Mouse (Mus musculus): ENCODE results near the gene Stpg1.
A peak's percentile ranks its signal among the peaks of the same experiment; 100 is the strongest.

Stpg1 gene

DNA sequence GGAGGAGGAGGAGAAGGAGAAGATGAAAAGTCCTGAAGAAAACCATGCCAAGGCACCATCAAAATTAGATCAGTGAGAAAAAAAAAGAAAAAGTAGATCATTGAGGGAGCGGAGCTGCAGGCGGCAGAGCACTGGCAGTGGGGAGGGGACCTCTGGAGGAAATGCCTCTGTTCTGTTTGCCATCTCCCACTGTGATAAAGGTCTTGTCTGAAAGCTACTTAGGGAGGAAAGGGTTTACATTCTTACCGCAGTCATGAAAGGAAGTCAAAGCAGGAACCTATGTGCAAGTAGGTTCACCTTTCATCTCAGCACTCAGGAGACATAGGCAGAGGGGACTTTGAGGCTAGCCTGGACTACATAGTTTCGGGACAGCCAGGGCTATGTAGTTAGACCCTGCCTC lies 7.0 kb downstream of the Stpg1 start:
- no peak overlapping the region for H3K4me3 ChIP-seq (replicated peaks; ENCODE audit: low read length)

GRCm38 (mm10) chr4:135505794-135506193 lies 11.2 kb downstream of the Stpg1 start:
- TF ChIP-seq NANOG (IDR thresholded peaks at IDR 0.05; ENCODE audit: borderline replicate concordance, low read length): no peak
- no peak for TF ChIP-seq CTCF (conservative IDR thresholded peaks at IDR 0.05; ENCODE audit: low read length)
- no peak for TF ChIP-seq POU5F1 (IDR thresholded peaks at IDR 0.05; ENCODE audit: borderline replicate concordance, low read length)
- Histone ChIP-seq H3K4me1 (replicated peaks; ENCODE audit: low read depth, low read length) (peaks cover 65% of the 10 kb centered on the region), H3K36me3 (ENCODE audit: insufficient read depth, low read length) (no peaks in the 10 kb centered on the region), H3K27me3 (ENCODE audit: insufficient read depth, low read length) (peaks cover 17% of the 10 kb centered on the region), H3K9me3 (ENCODE audit: low read length) (no peaks in the 10 kb centered on the region), H3K4me3 (replicated peaks; ENCODE audit: low read length) (0 out of 2 replicates have a peak overlapping the region, but pooled peaks have one; percentile 17)

More for the DNA sequence above, 7.0 kb downstream of the Stpg1 start:
- Histone ChIP-seq H3K4me1 (replicated peaks; ENCODE audit: low read depth, low read length) (peaks cover 54% of the 10 kb centered on the region), H3K27me3 (ENCODE audit: insufficient read depth, low read length) (no peaks in the 10 kb centered on the region), H3K36me3 (ENCODE audit: insufficient read depth, low read length) (no peaks in the 10 kb centered on the region), H3K9me3 (ENCODE audit: low read length) (no peaks in the 10 kb centered on the region)
- TF ChIP-seq NANOG (IDR thresholded peaks at IDR 0.05; ENCODE audit: borderline replicate concordance, low read length) (no peak), POU5F1 (IDR thresholded peaks at IDR 0.05; ENCODE audit: borderline replicate concordance, low read length) (no peak), CTCF (conservative IDR thresholded peaks at IDR 0.05; ENCODE audit: low read length) (no peak)

DNA sequence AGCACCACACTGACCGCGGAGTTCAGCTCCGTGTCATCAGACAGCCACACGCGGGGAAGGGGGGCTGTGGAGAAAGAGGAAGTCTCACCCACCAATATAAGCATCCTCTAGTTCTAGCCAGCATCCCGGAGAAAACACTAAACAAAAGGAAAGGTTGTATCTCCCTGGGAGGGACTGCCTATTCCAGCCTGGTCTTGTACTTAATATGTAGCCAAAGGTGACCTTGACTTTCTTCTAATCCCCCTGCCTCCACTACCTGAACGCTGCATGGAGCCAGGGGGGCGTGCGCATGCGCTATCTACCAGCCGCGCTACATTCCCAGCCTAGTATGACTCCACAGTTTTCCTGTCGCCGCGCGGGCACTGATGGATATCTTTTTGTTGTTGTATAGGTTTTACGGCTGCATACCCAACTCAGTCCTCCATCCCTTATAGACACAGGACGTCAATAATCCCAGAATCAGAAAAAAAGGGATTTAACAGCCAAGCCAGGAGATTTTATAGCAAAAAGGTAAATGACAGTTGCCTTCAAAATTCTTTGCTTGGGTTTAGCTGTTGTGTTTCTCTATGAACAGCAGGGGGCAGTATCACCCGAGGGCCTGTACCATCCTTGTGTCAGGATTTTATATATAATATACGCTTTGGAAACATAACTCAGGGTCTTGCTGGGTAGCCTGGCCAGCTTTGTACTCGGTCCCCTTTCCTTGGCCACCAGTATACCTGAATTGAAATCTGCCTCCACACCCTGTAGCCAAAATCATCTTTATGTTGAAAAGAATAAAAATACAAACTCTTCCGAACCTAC lies 13.2 kb downstream of the Stpg1 start:
- peak overlapping the region; percentile 60 for H3K4me3 ChIP-seq (replicated peaks; ENCODE audit: low read length)
- peak; percentile 82 for TF ChIP-seq CTCF (conservative IDR thresholded peaks at IDR 0.05; ENCODE audit: low read length)
- TF ChIP-seq POU5F1 (IDR thresholded peaks at IDR 0.05; ENCODE audit: borderline replicate concordance, low read length): no peak
- H3K4me1 ChIP-seq (replicated peaks; ENCODE audit: low read depth, low read length): peaks cover 82% of the 10 kb centered on the region
- no peaks in the 10 kb centered on the region for H3K9me3 ChIP-seq (ENCODE audit: low read length)
- peaks cover 29% of the 10 kb centered on the region for H3K27me3 ChIP-seq (ENCODE audit: insufficient read depth, low read length)
- H3K36me3 ChIP-seq (ENCODE audit: insufficient read depth, low read length): no peaks in the 10 kb centered on the region

GRCm38 (mm10) chr4:135508419-135509039 lies 13.9 kb downstream of the Stpg1 start:
- Histone ChIP-seq H3K4me1 (replicated peaks; ENCODE audit: low read depth, low read length) (peaks cover 78% of the 10 kb centered on the region), H3K27me3 (ENCODE audit: insufficient read depth, low read length) (peaks cover 29% of the 10 kb centered on the region), H3K36me3 (ENCODE audit: insufficient read depth, low read length) (no peaks in the 10 kb centered on the region), H3K4me3 (replicated peaks; ENCODE audit: low read length) (peak overlapping the region; percentile 56), H3K9me3 (ENCODE audit: low read length) (no peaks in the 10 kb centered on the region)
- TF ChIP-seq POU5F1 (IDR thresholded peaks at IDR 0.05; ENCODE audit: borderline replicate concordance, low read length): no peak
- TF ChIP-seq CTCF (conservative IDR thresholded peaks at IDR 0.05; ENCODE audit: low read length): peak; percentile 80

DNA sequence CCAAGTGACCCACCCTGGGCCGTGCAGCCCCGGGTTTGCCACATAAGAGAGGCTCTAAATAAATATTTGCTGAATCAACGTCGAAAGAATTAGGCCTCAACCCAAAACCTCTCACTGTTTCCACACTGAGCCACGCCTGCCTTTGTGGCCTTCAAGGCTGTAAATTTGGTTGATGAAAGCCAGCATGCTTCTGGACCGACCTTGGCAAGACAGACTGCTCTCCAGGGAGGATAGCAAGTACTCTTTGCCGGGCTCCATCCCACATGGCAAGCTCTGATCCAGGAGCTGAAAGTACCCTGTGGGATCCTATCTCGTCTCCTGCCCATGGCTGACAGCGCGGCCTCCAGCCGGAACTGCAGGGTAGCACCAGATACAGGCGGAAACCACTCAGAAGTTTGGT lies 14.9 kb downstream of the Stpg1 start:
- Histone ChIP-seq H3K36me3 (ENCODE audit: insufficient read depth, low read length) (no peaks in the 10 kb centered on the region), H3K27me3 (ENCODE audit: insufficient read depth, low read length) (peaks cover 32% of the 10 kb centered on the region), H3K4me3 (replicated peaks; ENCODE audit: low read length) (peak overlapping the region; percentile 48), H3K4me1 (replicated peaks; ENCODE audit: low read depth, low read length) (peaks cover 77% of the 10 kb centered on the region), H3K9me3 (ENCODE audit: low read length) (no peaks in the 10 kb centered on the region)
- TF ChIP-seq CTCF (conservative IDR thresholded peaks at IDR 0.05; ENCODE audit: low read length) (no peak), POU5F1 (IDR thresholded peaks at IDR 0.05; ENCODE audit: borderline replicate concordance, low read length) (no peak), NANOG (IDR thresholded peaks at IDR 0.05; ENCODE audit: borderline replicate concordance, low read length) (no peak)

DNA sequence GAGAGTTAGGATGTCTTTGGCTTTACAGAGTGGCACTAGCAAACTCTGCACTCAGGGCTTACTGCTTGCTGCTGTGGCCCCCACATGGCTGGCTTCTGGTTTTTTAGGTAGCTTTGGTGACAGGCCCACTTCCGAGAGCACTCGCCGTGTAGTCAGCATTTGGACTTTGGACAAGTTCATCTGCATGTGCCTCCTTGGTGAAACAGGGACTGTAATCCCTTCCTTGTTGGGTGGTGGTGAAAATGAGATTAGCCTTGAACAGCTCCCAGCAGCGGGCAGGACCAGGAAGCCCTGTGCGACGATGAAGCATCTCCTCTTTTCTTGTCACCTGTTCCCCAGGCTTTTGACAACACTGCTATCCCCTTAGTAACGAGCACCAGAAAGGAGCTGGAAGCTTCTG lies 19.3 kb downstream of the Stpg1 start:
- Histone ChIP-seq H3K4me1 (replicated peaks; ENCODE audit: low read depth, low read length) (peaks cover 72% of the 10 kb centered on the region), H3K9me3 (ENCODE audit: low read length) (no peaks in the 10 kb centered on the region), H3K36me3 (ENCODE audit: insufficient read depth, low read length) (no peaks in the 10 kb centered on the region), H3K27me3 (ENCODE audit: insufficient read depth, low read length) (peaks cover 32% of the 10 kb centered on the region), H3K4me3 (replicated peaks; ENCODE audit: low read length) (no peak overlapping the region)
- TF ChIP-seq NANOG (IDR thresholded peaks at IDR 0.05; ENCODE audit: borderline replicate concordance, low read length) (no peak), CTCF (conservative IDR thresholded peaks at IDR 0.05; ENCODE audit: low read length) (no peak), POU5F1 (IDR thresholded peaks at IDR 0.05; ENCODE audit: borderline replicate concordance, low read length) (no peak)

GRCm38 (mm10) chr4:135514925-135515324 lies 20.3 kb downstream of the Stpg1 start:
- TF ChIP-seq POU5F1 (IDR thresholded peaks at IDR 0.05; ENCODE audit: borderline replicate concordance, low read length): no peak
- no peak for TF ChIP-seq CTCF (conservative IDR thresholded peaks at IDR 0.05; ENCODE audit: low read length)
- Histone ChIP-seq H3K9me3 (ENCODE audit: low read length) (no peaks in the 10 kb centered on the region), H3K36me3 (ENCODE audit: insufficient read depth, low read length) (no peaks in the 10 kb centered on the region), H3K4me3 (replicated peaks; ENCODE audit: low read length) (no peak overlapping the region), H3K27me3 (ENCODE audit: insufficient read depth, low read length) (peaks cover 23% of the 10 kb centered on the region), H3K4me1 (replicated peaks; ENCODE audit: low read depth, low read length) (peaks cover 66% of the 10 kb centered on the region)

GRCm38 (mm10) chr4:135516351-135517316 lies 22.0 kb downstream of the Stpg1 start:
- H3K36me3 ChIP-seq (ENCODE audit: insufficient read depth, low read length): no peaks in the 10 kb centered on the region
- no peak for TF ChIP-seq POU5F1 (IDR thresholded peaks at IDR 0.05; ENCODE audit: borderline replicate concordance, low read length)
- no peak for TF ChIP-seq NANOG (IDR thresholded peaks at IDR 0.05; ENCODE audit: borderline replicate concordance, low read length)
- TF ChIP-seq CTCF (conservative IDR thresholded peaks at IDR 0.05; ENCODE audit: low read length): peak; percentile 88
- H3K9me3 ChIP-seq (ENCODE audit: low read length): no peaks in the 10 kb centered on the region
- H3K27me3 ChIP-seq (ENCODE audit: insufficient read depth, low read length): peaks cover 6% of the 10 kb centered on the region; the same call in 1 of the 2 replicates
- H3K4me1 ChIP-seq (replicated peaks; ENCODE audit: low read depth, low read length): peaks cover 61% of the 10 kb centered on the region
- H3K4me3 ChIP-seq (replicated peaks; ENCODE audit: low read length): no peak overlapping the region
